In the genomic region with DNA sequence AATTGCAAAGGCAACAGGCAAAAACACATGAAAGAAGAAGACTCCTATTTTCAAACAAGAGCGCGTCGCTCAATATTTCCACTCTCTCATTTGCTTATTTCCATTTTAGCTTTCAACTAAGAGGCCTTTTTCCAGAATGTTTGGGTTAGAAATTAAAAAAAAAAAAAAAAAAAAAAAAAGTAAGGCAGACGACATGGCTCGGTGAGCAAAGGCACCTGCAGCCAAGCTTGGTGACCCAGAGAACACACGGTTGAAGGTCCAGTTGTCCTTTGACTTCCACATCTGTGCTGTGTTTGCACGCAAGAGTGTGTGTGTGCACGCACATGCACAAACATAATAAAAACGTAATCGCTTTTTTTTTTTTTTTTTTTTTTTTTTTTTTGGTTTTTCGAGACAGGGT, we compare ENCODE assay signal across 26 mouse cellular contexts. TPM values are rescaled to one million over a fixed set of nuclear protein-coding genes. Genes with fewer than 3 reads are reported as not detected.
DNase-seq lines count a peak whose midpoint lies in the region; ATAC-seq and TF ChIP-seq lines count a peak whose summit lies in the region.
"Had no signal": no experiment of that assay in that cellular context is flagged by ENCODE, and none has a peak within 500 bp of the region (broad histone marks: within the 10 kb centered on the region; RNA-seq: fewer than 3 reads in every experiment).

No protein-coding gene starts in this region.

- no peaks in the 10 kb centered on the region for H3K79me2 ChIP-seq in CH12.LX (replicated peaks; ENCODE audit: control insufficient read depth, extremely low read depth, insufficient read depth, poor library complexity, severe bottlenecking)

- 67% methylated on average over 10 of the region's 11 CpGs for WGBS in kidney, embryonic 15.5 days

- no peak overlapping the region for H3K9ac ChIP-seq in kidney, embryonic 15.5 days
- H3K9ac ChIP-seq in CH12.LX (ENCODE audit: insufficient read depth, low read depth), result no peak overlapping the region
- H3K9ac ChIP-seq: embryonic facial prominence, embryonic 12.5 days; embryonic facial prominence, embryonic 15.5 days; heart, embryonic 13.5 days; hindbrain, embryonic 14.5 days had no signal

- TF ChIP-seq RAD21 in CH12.LX (IDR thresholded peaks at IDR 0.05; ENCODE audit: low read depth, low read length), result no peak

- TF ChIP-seq CTCF in CH12.LX (conservative IDR thresholded peaks at IDR 0.05 in 1 of 2, IDR thresholded peaks at IDR 0.05 in 1 of 2; ENCODE audit: low read depth in 2 of 2, low read length in 2 of 2), result no peak

- peaks cover 8% of the 10 kb centered on the region; the same call in 1 of the 2 replicates for H3K4me1 ChIP-seq in kidney, embryonic 15.5 days
- peaks cover 6 to 17% of the 10 kb centered on the region in 2 experiments; a peak in 3 of 4 replicates for H3K4me1 ChIP-seq in CH12.LX (ENCODE audit: control insufficient read depth in 1 of 2, insufficient read depth in 2 of 2)
- H3K4me1 ChIP-seq: embryonic facial prominence, embryonic 15.5 days; heart, embryonic 10.5 days; heart, embryonic 13.5 days had no signal

- no peak overlapping the region for H3K4me2 ChIP-seq in kidney, embryonic 15.5 days
- H3K4me2 ChIP-seq in CH12.LX (ENCODE audit: insufficient read depth, low read depth, poor library complexity, severe bottlenecking), result no peak overlapping the region
- H3K4me2 ChIP-seq: embryonic facial prominence, embryonic 12.5 days; embryonic facial prominence, embryonic 15.5 days; heart, embryonic 13.5 days; hindbrain, embryonic 14.5 days had no signal

- no peaks in the 10 kb centered on the region for H3K36me3 ChIP-seq in kidney, embryonic 15.5 days
- no peaks in the 10 kb centered on the region for H3K36me3 ChIP-seq in CH12.LX (replicated peaks in 1 of 2; ENCODE audit: control insufficient read depth in 1 of 2, insufficient read depth in 1 of 2, low read length in 1 of 2)
- H3K36me3 ChIP-seq: embryonic facial prominence, embryonic 12.5 days; embryonic facial prominence, embryonic 15.5 days; heart, embryonic 10.5 days; heart, embryonic 13.5 days had no signal

- no peak overlapping the region for H3K27ac ChIP-seq in kidney, embryonic 15.5 days
- H3K27ac ChIP-seq in CH12.LX (ENCODE audit: insufficient read depth, low read depth), result no peak overlapping the region
- H3K27ac ChIP-seq: embryonic facial prominence, embryonic 12.5 days; embryonic facial prominence, embryonic 15.5 days; heart, adult 2 months; heart, embryonic 10.5 days; heart, embryonic 13.5 days; hindbrain, embryonic 14.5 days had no signal

- dilution Hi-C loops in CH12.LX (cut with MboI; ENCODE audit: extremely low pct_ligation_motif_present, extremely low pct_unique_long_range_greater_than_20kb, low sequenced_read_pairs), result no loop called here

- H3K9me3 ChIP-seq in kidney, embryonic 15.5 days (replicated peaks), result no peaks in the 10 kb centered on the region
- H3K9me3 ChIP-seq in CH12.LX (replicated peaks; ENCODE audit: low read length), result no peaks in the 10 kb centered on the region
- H3K9me3 ChIP-seq: embryonic facial prominence, embryonic 12.5 days; embryonic facial prominence, embryonic 15.5 days; heart, embryonic 10.5 days; heart, embryonic 13.5 days had no signal

- in situ Hi-C loops in CH12.LX (cut with MboI; ENCODE audit: low pct_ligation_motif_present, low pct_unique_long_range_greater_than_20kb, low sequenced_read_pairs), result no loop called here

- 0 out of 2 replicates have a peak, but pooled peaks cover 17% of the 10 kb centered on the region for H3K27me3 ChIP-seq in kidney, embryonic 15.5 days
- no peaks in the 10 kb centered on the region for H3K27me3 ChIP-seq in CH12.LX (replicated peaks)
- H3K27me3 ChIP-seq: embryonic facial prominence, embryonic 12.5 days; embryonic facial prominence, embryonic 15.5 days had no signal

- no peak for ATAC-seq in kidney, embryonic 15.5 days (replicated peaks; ENCODE audit: low FRiP score)
- ATAC-seq: forebrain, embryonic 14.5 days had no signal

- no peak for TF ChIP-seq POLR2A in CH12.LX (IDR thresholded peaks at IDR 0.05; ENCODE audit: low read depth, low read length)

- H3K4me3 ChIP-seq in kidney, embryonic 15.5 days (replicated peaks), result no peak overlapping the region
- H3K4me3 ChIP-seq in CH12.LX (replicated peaks in 1 of 3; ENCODE audit: low read depth in 2 of 3, low read length in 2 of 3, poor library complexity in 1 of 3), result no peak overlapping the region
- H3K4me3 ChIP-seq: embryonic facial prominence, embryonic 12.5 days; embryonic facial prominence, embryonic 15.5 days; heart, adult 2 months; heart, embryonic 10.5 days; heart, embryonic 13.5 days had no signal

- TF ChIP-seq EP300 in CH12.LX (IDR thresholded peaks at IDR 0.05; ENCODE audit: low read length), result peak; percentile 59

- DNase-seq in kidney, adult 11 months, result peak; percentile 38
- no peak for DNase-seq in kidney, postnatal 4 days
- peak; percentile 39 to 52 for DNase-seq in kidney, adult 8-10 months
- DNase-seq in CH12.LX (ENCODE audit: extremely low read depth), result peak; percentile 18
- peak; percentile 52 to 80 for DNase-seq in kidney, postnatal 25 days
- DNase-seq in ovary, postnatal 36 days (ENCODE audit: low spot score), result no peak
- DNase-seq in spleen, postnatal 14 days (ENCODE audit: low spot score in 2 of 2), result no peak
- DNase-seq: adrenal gland, adult 2 months; adrenal gland, postnatal 14 days; cerebellum, adult 11 months; cerebellum, adult 2 months; cerebellum, adult 9-11 months; cerebellum, postnatal 25 days; gastrocnemius, postnatal 10 days; gastrocnemius, postnatal 36 days; heart, adult 2 months; heart, postnatal 14 days; heart, postnatal 4 days had no signal

TF ChIP-seq in CH12.LX, 34 proteins besides CTCF, POLR2A, EP300 and RAD21:
- TF ChIP-seq BHLHE40 (IDR thresholded peaks at IDR 0.05; ENCODE audit: low read depth, low read length) (peak; percentile 30; the same call in 1 of the 2 replicates), ZNF384 (IDR thresholded peaks at IDR 0.05; ENCODE audit: low read depth, low read length) (peak; percentile 90), KAT2A (IDR thresholded peaks at IDR 0.05; ENCODE audit: insufficient replicate concordance, low read length) (no peak)

RNA-seq across cellular contexts. Expression of a gene that starts 41.2 kb away (rescaled TPM):
- 2.2 and 2.7 TPM in 2 replicates for polyA plus RNA-seq in kidney, embryonic 15.5 days (2015; fragmentation: Nextera tagmentation; extraction: Ambion mirVana)
- total RNA-seq in CH12.LX (2012; rRNA removed) (8.0 and 10.9 TPM in 2 replicates), CH12.LX (2014; rRNA removed) (4.5 and 4.7 TPM in 2 replicates)
- 12.5 and 13.6 TPM in 2 replicates for polyA plus RNA-seq in CH12.LX (2012; ENCODE audit: insufficient read length, low read depth)
- total RNA-seq: MEL had no signal

Comparison
In these comparisons a context has a peak if more than half of its experiments do, and no peak if none do; other contexts are left out.
1. DNase-seq: peak in kidney, adult 11 months (single experiment), kidney, adult 8-10 months (2 of 2), CH12.LX (single experiment) and kidney, postnatal 25 days (2 of 2); none in kidney, postnatal 4 days (0 of 2), ovary, postnatal 36 days (single experiment) and spleen, postnatal 14 days (0 of 2).